Comparison of ENCODE assay signal across 10 mouse cellular contexts in the genomic region with DNA sequence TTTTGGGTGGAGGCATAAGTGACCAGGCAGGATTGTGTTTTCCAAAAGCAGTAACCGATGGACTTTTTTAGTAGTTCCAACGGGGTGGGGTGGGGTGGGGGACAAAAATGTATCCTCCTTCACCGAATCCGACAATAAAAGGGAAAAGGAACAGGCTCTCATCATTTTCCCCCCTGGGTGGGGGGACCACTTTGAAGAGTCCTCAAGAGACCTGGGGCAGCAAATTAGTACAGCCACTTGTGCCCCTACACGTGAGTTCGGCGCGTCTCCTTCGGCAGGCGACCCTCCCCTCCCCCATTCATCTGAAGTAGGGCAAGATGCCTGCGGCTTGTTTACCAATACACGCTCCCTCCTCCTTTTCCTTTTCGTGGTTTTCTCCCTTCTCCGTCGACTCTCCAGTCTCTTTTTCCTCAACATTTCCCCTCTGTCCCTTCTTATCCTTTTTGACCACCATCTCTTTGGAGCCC. TPM values are rescaled to one million over a fixed set of nuclear protein-coding genes. Genes with fewer than 3 reads are reported as not detected.
DNase-seq lines count a peak whose midpoint lies in the region; TF ChIP-seq lines count a peak whose summit lies in the region.
"Had no signal": no experiment of that assay in that cellular context is flagged by ENCODE, and none has a peak within 500 bp of the region (broad histone marks: within the 10 kb centered on the region; RNA-seq: fewer than 3 reads in every experiment).

No protein-coding gene starts in this region.

- in situ Hi-C loops in ES-E14 (cut with MboI; ENCODE audit: low sequenced_read_pairs in 2 of 2, unreplicated experiment in 2 of 2): no loop called here

- no peaks in the 10 kb centered on the region for H3K9me3 ChIP-seq in heart, embryonic 10.5 days
- no peaks in the 10 kb centered on the region for H3K9me3 ChIP-seq in ES-E14 (ENCODE audit: control insufficient read depth, insufficient read depth, low read depth, low read length)
- no peaks in the 10 kb centered on the region for H3K9me3 ChIP-seq in forebrain, embryonic 10.5 days
- H3K9me3 ChIP-seq in midbrain, embryonic 10.5 days (replicated peaks): no peaks in the 10 kb centered on the region
- H3K9me3 ChIP-seq: limb, embryonic 15.5 days had no signal

- H3K36me3 ChIP-seq in heart, embryonic 10.5 days: no peaks in the 10 kb centered on the region
- H3K36me3 ChIP-seq in ES-E14 (ENCODE audit: control insufficient read depth, insufficient read depth, low read length, poor library complexity, severe bottlenecking): no peaks in the 10 kb centered on the region
- peaks cover 66% of the 10 kb centered on the region for H3K36me3 ChIP-seq in forebrain, embryonic 10.5 days (replicated peaks)
- H3K36me3 ChIP-seq in midbrain, embryonic 10.5 days: peaks cover 14% of the 10 kb centered on the region
- H3K36me3 ChIP-seq: limb, embryonic 15.5 days had no signal

- intact Hi-C loops in heart, postnatal 10 days (cut with DNase I): loop anchor here (5.0 kb wide), 1 partner anchor 218 kb away; no protein-coding TSS in a partner anchor

- H3K4me1 ChIP-seq in heart, embryonic 10.5 days: peaks cover 30% of the 10 kb centered on the region
- H3K4me1 ChIP-seq in ES-E14 (ENCODE audit: control insufficient read depth in 2 of 2, insufficient read depth in 2 of 2, low read length in 2 of 2, poor library complexity in 1 of 2): peaks cover 10 to 13% of the 10 kb centered on the region in 2 experiments; a peak in 3 of 4 replicates
- H3K4me1 ChIP-seq in forebrain, embryonic 10.5 days: peaks cover 91% of the 10 kb centered on the region
- peaks cover 69% of the 10 kb centered on the region for H3K4me1 ChIP-seq in midbrain, embryonic 10.5 days

- WGBS in heart, embryonic 10.5 days: 0% methylated on average over 15 of the region's 15 CpGs
- WGBS in forebrain, embryonic 10.5 days: under 1% methylated on average over 15 of the region's 15 CpGs
- WGBS in midbrain, embryonic 10.5 days: under 1% methylated on average over 15 of the region's 15 CpGs

- peaks cover 94% of the 10 kb centered on the region for H3K27me3 ChIP-seq in heart, embryonic 10.5 days (ENCODE audit: insufficient read depth, poor library complexity, severe bottlenecking)
- H3K27me3 ChIP-seq in forebrain, embryonic 10.5 days (ENCODE audit: poor library complexity, severe bottlenecking): peaks cover 95% of the 10 kb centered on the region
- peaks cover 100% of the 10 kb centered on the region for H3K27me3 ChIP-seq in midbrain, embryonic 10.5 days (ENCODE audit: low read depth, poor library complexity, severe bottlenecking)

- H3K27ac ChIP-seq in heart, embryonic 10.5 days: no peak overlapping the region
- H3K27ac ChIP-seq in ES-E14 (ENCODE audit: insufficient read depth, low read depth, low read length, poor library complexity, severe bottlenecking): no peak overlapping the region
- H3K27ac ChIP-seq in forebrain, embryonic 10.5 days: peak overlapping the region; percentile 89
- H3K27ac ChIP-seq in midbrain, embryonic 10.5 days (replicated peaks): peak overlapping the region; percentile 80
- H3K27ac ChIP-seq: limb, embryonic 15.5 days had no signal

- no peak for DNase-seq in heart, embryonic 10.5 days (ENCODE audit: low spot score)
- DNase-seq in heart, postnatal 10 days: no peak
- no peak for DNase-seq in ES-E14 (ENCODE audit: low read depth, low spot score)
- DNase-seq in forebrain, embryonic 10.5 days (ENCODE audit: extremely low spot score, low spot score): no peak
- peak; percentile 64 for DNase-seq in midbrain, embryonic 10.5 days (ENCODE audit: low spot score)
- no peak for DNase-seq in urinary bladder, postnatal 36 days (ENCODE audit: low spot score in 2 of 2)
- DNase-seq in lung, postnatal 36 days: no peak
- no peak for DNase-seq in layer of hippocampus, postnatal 25 days (ENCODE audit: extremely low spot score in 1 of 2, low spot score in 1 of 2)

- no peak overlapping the region for H3K9ac ChIP-seq in ES-E14 (ENCODE audit: insufficient read depth, low read depth, low read length, poor library complexity, severe bottlenecking)
- H3K9ac ChIP-seq: limb, embryonic 15.5 days had no signal

- H3K4me3 ChIP-seq in heart, embryonic 10.5 days: peak overlapping the region; percentile 52
- H3K4me3 ChIP-seq in ES-E14 (ENCODE audit: insufficient read depth in 1 of 2, low read depth in 1 of 2, low read length in 2 of 2, poor library complexity in 1 of 2, severe bottlenecking in 1 of 2): peak overlapping the region; percentile 20 to 29; a peak in 3 of 4 replicates
- peak overlapping the region; percentile 45 for H3K4me3 ChIP-seq in forebrain, embryonic 10.5 days
- H3K4me3 ChIP-seq in midbrain, embryonic 10.5 days: peak overlapping the region; percentile 47
- H3K4me3 ChIP-seq: limb, embryonic 15.5 days had no signal

TF ChIP-seq in ES-E14, 5 proteins besides CTCF, POLR2A, EP300 and RAD21:
- no peak for TF ChIP-seq HCFC1 (IDR thresholded peaks at IDR 0.05; ENCODE audit: borderline replicate concordance, insufficient read depth, low read length)
- no peak for TF ChIP-seq CHD2 (IDR thresholded peaks at IDR 0.05; ENCODE audit: low read depth, low read length)
- TF ChIP-seq ZC3H11A (IDR thresholded peaks at IDR 0.05; ENCODE audit: borderline replicate concordance, low read depth, low read length): no peak
- TF ChIP-seq MAFK (IDR thresholded peaks at IDR 0.05; ENCODE audit: insufficient read depth, low read depth, low read length): no peak
- TF ChIP-seq ZNF384 (IDR thresholded peaks at IDR 0.05; ENCODE audit: low read depth, low read length): no peak

RNA-seq across cellular contexts. Expression of gene Pax6, which starts 20.6 kb away (rescaled TPM):
- 0.28 and 0.54 TPM in 2 replicates for polyA plus RNA-seq in heart, embryonic 10.5 days (2016; fragmentation: Nextera tagmentation; extraction: Ambion mirVana)
- not detected for total RNA-seq in heart, postnatal 10 days (2021)
- total RNA-seq in ES-E14 (2012; rRNA removed): 4.3 and 7.1 TPM in 2 replicates
- polyA plus RNA-seq in forebrain, embryonic 10.5 days (2016; fragmentation: Nextera tagmentation; extraction: Ambion mirVana): 76.8 and 79.6 TPM in 2 replicates
- polyA plus RNA-seq in midbrain, embryonic 10.5 days (2016; fragmentation: Nextera tagmentation; extraction: Ambion mirVana): 39.0 and 40.1 TPM in 2 replicates
- 1 to 10 TPM; 9.4 to 9.7 TPM for total RNA-seq in layer of hippocampus, postnatal 25 days (2021)
- total RNA-seq: gastrocnemius, adult 8-10 months had no signal

Comparison
In these comparisons a context has a peak if more than half of its experiments do, and no peak if none do; other contexts are left out.
1. H3K27ac ChIP-seq: peak in forebrain, embryonic 10.5 days (single experiment) and midbrain, embryonic 10.5 days (single experiment); none in heart, embryonic 10.5 days (single experiment) and ES-E14 (single experiment).
2. Peak in every context shown above with its lines, with median percentiles within 50 percentile points of each other: H3K4me3 ChIP-seq.